Mouse (Mus musculus): ENCODE measurements around the gene Ncs1. TPM values are rescaled to one million over a fixed set of nuclear protein-coding genes. Genes with fewer than 3 reads are reported as not detected.
A peak's percentile ranks its signal among the peaks of the same experiment; 100 is the strongest.

Gene Ncs1
- total and polyA plus RNA-seq, 3 experiments, result 0.05 TPM; not detected in 2

DNA sequence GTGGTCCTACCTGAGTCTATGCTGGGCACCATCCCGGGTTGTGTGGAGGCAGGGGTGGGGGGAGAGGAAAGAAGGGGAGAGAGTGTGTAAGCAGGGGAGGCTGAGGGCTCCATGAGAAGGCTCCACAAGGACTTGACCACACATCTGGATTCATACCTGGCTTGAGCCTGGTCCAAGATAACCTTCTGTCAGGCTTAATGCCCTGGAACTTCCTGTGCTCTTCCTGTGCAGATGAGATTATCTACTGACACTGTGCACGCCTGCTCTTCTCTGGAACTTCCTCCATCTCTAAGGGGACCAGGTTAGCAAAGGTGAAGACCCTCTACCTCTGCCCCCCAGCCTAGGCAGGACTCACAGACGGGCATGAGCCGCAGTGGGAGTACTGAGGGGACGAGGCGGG, 3.2 kb downstream of the Ncs1 start:
- Histone ChIP-seq H3K36me3 (replicated peaks) (no peaks in the 10 kb centered on the region), H3K4me3 (ENCODE audit: low read depth, low read length) (no peak overlapping the region), H3K27me3 (ENCODE audit: insufficient read depth, low read length) (peaks cover 32% of the 10 kb centered on the region), H3K9me3 (replicated peaks) (peaks cover 15% of the 10 kb centered on the region), H3K4me1 (ENCODE audit: insufficient read depth, low read depth, low read length) (no peaks in the 10 kb centered on the region)
- no peak for DNase-seq (ENCODE audit: low spot score)
- no peak for ATAC-seq (ENCODE audit: extremely low read depth, insufficient number of reproducible peaks, low FRiP score, poor library complexity, severe bottlenecking)
- TF ChIP-seq GATA1 (IDR thresholded peaks at IDR 0.05; ENCODE audit: borderline replicate concordance, low read length), result no peak
- TF ChIP-seq GATA2 (IDR thresholded peaks at IDR 0.05; ENCODE audit: borderline replicate concordance, low read depth, low read length), result no peak

DNA sequence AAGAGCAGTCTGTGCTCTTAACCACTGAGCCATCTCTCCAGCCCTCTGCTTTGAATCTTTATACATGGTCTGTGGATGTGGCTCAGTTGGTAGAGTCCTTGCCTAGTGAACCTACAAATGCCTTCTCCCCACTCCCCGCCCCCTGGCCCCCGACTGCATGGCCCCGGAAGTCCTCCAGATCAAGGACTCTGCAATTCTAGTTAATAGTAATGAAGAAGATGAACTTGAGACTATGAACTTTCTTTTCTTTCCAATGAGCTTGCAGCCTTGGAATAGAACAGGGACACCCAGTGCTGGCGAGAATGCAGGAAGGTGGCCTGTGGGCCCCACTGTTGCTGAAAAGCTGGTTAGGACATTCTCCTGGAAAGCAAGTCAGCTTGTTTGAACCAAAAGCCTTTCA, 6.5 kb downstream of the Ncs1 start:
- Histone ChIP-seq H3K36me3 (replicated peaks) (no peaks in the 10 kb centered on the region), H3K27me3 (ENCODE audit: insufficient read depth, low read length) (peaks cover 55% of the 10 kb centered on the region), H3K4me1 (ENCODE audit: insufficient read depth, low read depth, low read length) (peaks cover 5% of the 10 kb centered on the region), H3K4me3 (ENCODE audit: low read depth, low read length) (no peak overlapping the region), H3K9me3 (replicated peaks) (no peaks in the 10 kb centered on the region)
- DNase-seq (ENCODE audit: low spot score), result no peak
- no peak for ATAC-seq (ENCODE audit: extremely low read depth, insufficient number of reproducible peaks, low FRiP score, poor library complexity, severe bottlenecking)
- TF ChIP-seq CTCF (IDR thresholded peaks at IDR 0.05; ENCODE audit: low read depth, low read length), result no peak
- TF ChIP-seq GATA1 (IDR thresholded peaks at IDR 0.05; ENCODE audit: borderline replicate concordance, low read length), result no peak
- TF ChIP-seq TAL1 (conservative IDR thresholded peaks at IDR 0.05; ENCODE audit: low read depth, low read length), result no peak
- no peak for TF ChIP-seq GATA2 (IDR thresholded peaks at IDR 0.05; ENCODE audit: borderline replicate concordance, low read depth, low read length)
- no peak for TF ChIP-seq POLR2AphosphoS5 (IDR thresholded peaks at IDR 0.05; ENCODE audit: insufficient replicate concordance, low read depth, low read length)

GRCm38 (mm10) chr2:31253463-31253862, 7.8 kb downstream of the Ncs1 start:
- Histone ChIP-seq H3K36me3 (replicated peaks) (no peaks in the 10 kb centered on the region), H3K4me1 (ENCODE audit: insufficient read depth, low read depth, low read length) (peaks cover 6% of the 10 kb centered on the region), H3K27me3 (ENCODE audit: insufficient read depth, low read length) (peaks cover 54% of the 10 kb centered on the region), H3K9me3 (replicated peaks) (no peaks in the 10 kb centered on the region), H3K4me3 (ENCODE audit: low read depth, low read length) (no peak overlapping the region)
- DNase-seq (ENCODE audit: low spot score) (no peak), ATAC-seq (ENCODE audit: extremely low read depth, insufficient number of reproducible peaks, low FRiP score, poor library complexity, severe bottlenecking) (no peak)
- TF ChIP-seq TAL1 (conservative IDR thresholded peaks at IDR 0.05; ENCODE audit: low read depth, low read length) (no peak), GATA2 (IDR thresholded peaks at IDR 0.05; ENCODE audit: borderline replicate concordance, low read depth, low read length) (no peak), GATA1 (IDR thresholded peaks at IDR 0.05; ENCODE audit: borderline replicate concordance, low read length) (no peak), CTCF (IDR thresholded peaks at IDR 0.05; ENCODE audit: low read depth, low read length) (no peak)

GRCm38 (mm10) chr2:31254806-31255205, 9.2 kb downstream of the Ncs1 start:
- H3K27me3 ChIP-seq (ENCODE audit: insufficient read depth, low read length), result peaks cover 62% of the 10 kb centered on the region
- TF ChIP-seq CTCF (IDR thresholded peaks at IDR 0.05; ENCODE audit: low read depth, low read length), result no peak
- no peak for TF ChIP-seq GATA2 (IDR thresholded peaks at IDR 0.05; ENCODE audit: borderline replicate concordance, low read depth, low read length)
- TF ChIP-seq TAL1 (conservative IDR thresholded peaks at IDR 0.05; ENCODE audit: low read depth, low read length), result no peak
- no peak for TF ChIP-seq POLR2AphosphoS5 (IDR thresholded peaks at IDR 0.05; ENCODE audit: insufficient replicate concordance, low read depth, low read length)
- no peak for TF ChIP-seq GATA1 (IDR thresholded peaks at IDR 0.05; ENCODE audit: borderline replicate concordance, low read length)
- ATAC-seq (ENCODE audit: extremely low read depth, insufficient number of reproducible peaks, low FRiP score, poor library complexity, severe bottlenecking) (no peak), DNase-seq (ENCODE audit: low spot score) (no peak)
- H3K36me3 ChIP-seq (replicated peaks), result no peaks in the 10 kb centered on the region
- peaks cover 19% of the 10 kb centered on the region for H3K4me1 ChIP-seq (ENCODE audit: insufficient read depth, low read depth, low read length)
- H3K4me3 ChIP-seq (ENCODE audit: low read depth, low read length), result no peak overlapping the region
- H3K9me3 ChIP-seq (replicated peaks), result no peaks in the 10 kb centered on the region

- no peak for ATAC-seq (ENCODE audit: extremely low read depth, insufficient number of reproducible peaks, low FRiP score, poor library complexity, severe bottlenecking)
- Histone ChIP-seq H3K36me3 (replicated peaks) (no peaks in the 10 kb centered on the region), H3K4me1 (ENCODE audit: insufficient read depth, low read depth, low read length) (peaks cover 19% of the 10 kb centered on the region), H3K4me3 (ENCODE audit: low read depth, low read length) (no peak overlapping the region), H3K27me3 (ENCODE audit: insufficient read depth, low read length) (peaks cover 55% of the 10 kb centered on the region), H3K9me3 (replicated peaks) (no peaks in the 10 kb centered on the region)
- TF ChIP-seq CTCF (IDR thresholded peaks at IDR 0.05; ENCODE audit: low read depth, low read length) (no peak), GATA2 (IDR thresholded peaks at IDR 0.05; ENCODE audit: borderline replicate concordance, low read depth, low read length) (no peak), GATA1 (IDR thresholded peaks at IDR 0.05; ENCODE audit: borderline replicate concordance, low read length) (no peak), POLR2AphosphoS5 (IDR thresholded peaks at IDR 0.05; ENCODE audit: insufficient replicate concordance, low read depth, low read length) (no peak), TAL1 (conservative IDR thresholded peaks at IDR 0.05; ENCODE audit: low read depth, low read length) (no peak)
- DNase-seq (ENCODE audit: low spot score), result peak; percentile 22
Observed at GRCm38 (mm10) chr2:31255952-31256938, 10.6 kb downstream of the Ncs1 start.

DNA sequence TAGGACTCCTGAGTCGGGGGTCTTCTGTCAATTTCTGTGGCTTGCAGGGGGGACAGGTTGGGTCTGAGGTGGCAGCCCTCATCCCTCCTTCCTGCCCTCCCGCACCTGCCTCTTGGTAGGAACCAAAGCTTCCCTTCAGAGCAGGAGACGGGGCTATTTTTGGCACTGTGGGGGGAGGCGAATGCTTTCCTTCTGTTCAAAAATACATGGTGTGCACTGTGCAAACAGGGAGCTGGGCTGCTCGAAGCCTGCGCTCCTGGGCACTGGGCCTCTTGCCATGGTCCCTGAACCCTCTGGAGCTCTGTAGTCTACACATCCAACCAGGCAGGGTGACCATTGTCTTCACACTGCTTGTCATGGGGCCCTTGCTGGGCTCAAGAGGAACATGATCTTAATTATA, 11.5 kb downstream of the Ncs1 start:
- Histone ChIP-seq H3K4me3 (ENCODE audit: low read depth, low read length) (no peak overlapping the region), H3K27me3 (ENCODE audit: insufficient read depth, low read length) (peaks cover 55% of the 10 kb centered on the region), H3K9me3 (replicated peaks) (no peaks in the 10 kb centered on the region), H3K36me3 (replicated peaks) (no peaks in the 10 kb centered on the region), H3K4me1 (ENCODE audit: insufficient read depth, low read depth, low read length) (peaks cover 19% of the 10 kb centered on the region)
- ATAC-seq (ENCODE audit: extremely low read depth, insufficient number of reproducible peaks, low FRiP score, poor library complexity, severe bottlenecking) (no peak), DNase-seq (ENCODE audit: low spot score) (no peak)
- TF ChIP-seq GATA1 (IDR thresholded peaks at IDR 0.05; ENCODE audit: borderline replicate concordance, low read length) (no peak), CTCF (IDR thresholded peaks at IDR 0.05; ENCODE audit: low read depth, low read length) (no peak), POLR2AphosphoS5 (IDR thresholded peaks at IDR 0.05; ENCODE audit: insufficient replicate concordance, low read depth, low read length) (no peak), TAL1 (conservative IDR thresholded peaks at IDR 0.05; ENCODE audit: low read depth, low read length) (no peak), GATA2 (IDR thresholded peaks at IDR 0.05; ENCODE audit: borderline replicate concordance, low read depth, low read length) (no peak)
